Mouse (Mus musculus) limb, embryonic 14.5 days (tissue): Measurements from ENCODE around the gene Aldoc. TPM values are rescaled to one million over a fixed set of nuclear protein-coding genes. Genes with fewer than 3 reads are reported as not detected.

Experiments used
- ATAC-seq: fragments of 200-750 bp; cut with Nextera tagmentation; 2 replicates; pipeline ENCODE4 v1.8.0; 2017; ENCODE audit warnings: low read depth, moderate number of reproducible peaks, moderate TSS enrichment; ENCODE audit not compliant: low FRiP score
- DNase-seq: peaks from one replicate; pipeline ENCODE4 v3.0.0-alpha.2; 2015; ENCODE audit warnings: low spot score
- H3K27ac ChIP-seq: fragments of 300-500 bp; sonication (generic); replicated peaks from 2 replicates; pipeline ENCODE4 v1.5.1; 2014; ENCODE audit warnings: low read depth, mild to moderate bottlenecking, low read length, moderate library complexity, mixed read lengths
- H3K27me3 ChIP-seq: fragments of 300-500 bp; sonication (generic); 2 replicates; pipeline ENCODE4 v1.6.1; 2014; ENCODE audit warnings: low read length, mixed read lengths; ENCODE audit not compliant: control insufficient read depth, insufficient read depth
- H3K36me3 ChIP-seq: fragments of 300-500 bp; sonication (generic); 2 replicates; pipeline ENCODE4 v1.6.1; 2014; ENCODE audit warnings: mild to moderate bottlenecking, low read length, moderate library complexity, mixed read lengths; ENCODE audit not compliant: control insufficient read depth, insufficient read depth
- H3K4me1 ChIP-seq: fragments of 300-500 bp; sonication (generic); 2 replicates; pipeline ENCODE4 v1.6.1; 2014; ENCODE audit warnings: antibody characterized with exemption, low read length, mixed read lengths; ENCODE audit not compliant: control insufficient read depth, insufficient read depth
- H3K4me2 ChIP-seq: fragments of 300-500 bp; sonication (generic); replicated peaks from 2 replicates; pipeline ENCODE4 v1.6.1; 2014; ENCODE audit warnings: low read depth, mild to moderate bottlenecking, low read length, moderate library complexity; ENCODE audit not compliant: severe bottlenecking
- H3K4me3 ChIP-seq: fragments of 300-500 bp; sonication (generic); replicated peaks from 2 replicates; pipeline ENCODE4 v1.5.1; 2014; ENCODE audit warnings: low read length
- H3K9ac ChIP-seq: fragments of 300-500 bp; sonication (generic); 2 replicates; pipeline ENCODE4 v1.6.1; 2014; ENCODE audit warnings: mild to moderate bottlenecking, low read depth, low read length, moderate library complexity; ENCODE audit not compliant: severe bottlenecking
- H3K9me3 ChIP-seq: fragments of 300-500 bp; sonication (generic); 2 replicates; pipeline ENCODE4 v1.6.1; 2016; ENCODE audit warnings: low read length; ENCODE audit not compliant: control insufficient read depth
- POLR2A ChIP-seq: fragments of 200-500 bp; IDR thresholded peaks from 2 replicates; pipeline ENCODE4 v1.8.0; 2012; ENCODE audit warnings: inconsistent platforms, mild to moderate bottlenecking, moderate library complexity, borderline replicate concordance; ENCODE audit not compliant: insufficient read depth, insufficient read length; ENCODE audit errors: extremely low read depth
- WGBS: fragments of 180-500 bp; shearing (Covaris S2); extraction: QIAGEN DNeasy Blood & Tissue Kit; methylation state at CpG from one replicate; pipeline ENCODE4 v1.1.7; 2014; 5-methylcytosine and 5-hydroxymethylcytosine counted together
- polyA plus RNA-seq, 2 experiments: library from polyadenylated mRNA; depleted of rRNA in 1 of 2; stranded (reverse) in 1 of 2; unstranded in 1 of 2; fragments of >200 nt; fragmentation: Nextera tagmentation in 1 of 2; extraction: Ambion mirVana in 1 of 2; gene quantifications; 2 replicates each; pipeline versions ENCODE4 v1.2.1 to v1.2.3; 2012 to 2014

The Aldoc gene
- polyA plus RNA-seq, 2 experiments = 11.3 to 11.9 TPM

GRCm38 (mm10) chr11:78324000-78324785, 1.4 kb downstream of the Aldoc start:
- Histone ChIP-seq H3K4me2 (no peak overlapping the region), H3K27me3 (no peaks in the 10 kb centered on the region), H3K27ac (no peak overlapping the region), H3K9me3 (no peaks in the 10 kb centered on the region), H3K4me1 (peaks cover 20% of the 10 kb centered on the region), H3K36me3 (peaks cover 26% of the 10 kb centered on the region), H3K9ac (no peak overlapping the region), H3K4me3 (no peak overlapping the region)
- WGBS = 88% methylated on average over 15 of the region's 15 CpGs
- TF ChIP-seq POLR2A = no peak
- DNase-seq = no peak
- no peak for ATAC-seq

GRCm38 (mm10) chr11:78324965-78325364, 2.2 kb downstream of the Aldoc start:
- ATAC-seq (no peak), DNase-seq (no peak)
- H3K4me2 ChIP-seq = no peak overlapping the region
- H3K36me3 ChIP-seq = peaks cover 20% of the 10 kb centered on the region
- no peak for TF ChIP-seq POLR2A
- H3K9ac ChIP-seq = no peak overlapping the region
- H3K27ac ChIP-seq = no peak overlapping the region
- peaks cover 20% of the 10 kb centered on the region for H3K4me1 ChIP-seq
- H3K9me3 ChIP-seq = no peaks in the 10 kb centered on the region
- 94% methylated on average over 12 of the region's 12 CpGs for WGBS
- H3K4me3 ChIP-seq = no peak overlapping the region
- H3K27me3 ChIP-seq = no peaks in the 10 kb centered on the region

GRCm38 (mm10) chr11:78327215-78327614, 4.4 kb downstream of the Aldoc start:
- H3K4me3 ChIP-seq = no peak overlapping the region
- H3K9me3 ChIP-seq = no peaks in the 10 kb centered on the region
- H3K27me3 ChIP-seq = no peaks in the 10 kb centered on the region
- 88% methylated on average over 4 of the region's 4 CpGs for WGBS
- ATAC-seq (no peak), DNase-seq (no peak)
- H3K4me1 ChIP-seq = peaks cover 18% of the 10 kb centered on the region
- H3K9ac ChIP-seq = no peak overlapping the region
- no peak overlapping the region for H3K4me2 ChIP-seq
- no peak for TF ChIP-seq POLR2A
- 0 out of 2 replicates have a peak, but pooled peaks cover 2% of the 10 kb centered on the region for H3K36me3 ChIP-seq
- no peak overlapping the region for H3K27ac ChIP-seq

GRCm38 (mm10) chr11:78327634-78328511, 5.1 kb downstream of the Aldoc start, which contains the start of gene Pigs:
Gene Pigs (plus strand): TSS chr11:78328415.
- H3K9me3 ChIP-seq = no peaks in the 10 kb centered on the region
- peaks cover 11% of the 10 kb centered on the region for H3K4me1 ChIP-seq
- 16% methylated on average over 33 of the region's 37 CpGs for WGBS
- H3K4me2 ChIP-seq = peak within 1 kb of the TSS; percentile 77
- H3K27me3 ChIP-seq = no peaks in the 10 kb centered on the region
- peak within 1 kb of the TSS; percentile 64 for H3K4me3 ChIP-seq
- DNase-seq (peak; percentile 95), ATAC-seq (peak; percentile 98)
- H3K27ac ChIP-seq = no peak within 1 kb of the TSS
- peaks cover 8% of the 10 kb centered on the region for H3K36me3 ChIP-seq
- peak within 1 kb of the TSS; percentile 66 for H3K9ac ChIP-seq
- TF ChIP-seq POLR2A = 0 out of 2 replicates have a peak, but pooled peaks have one; percentile 61

- peak overlapping the region; percentile 66 for H3K9ac ChIP-seq
- peaks cover 5% of the 10 kb centered on the region; the same call in 1 of the 2 replicates for H3K4me1 ChIP-seq
- no peaks in the 10 kb centered on the region for H3K27me3 ChIP-seq
- no peak for DNase-seq
- TF ChIP-seq POLR2A = no peak
- no peak overlapping the region for H3K27ac ChIP-seq
- peaks cover 16% of the 10 kb centered on the region for H3K36me3 ChIP-seq
- ATAC-seq = peak; percentile 56; the same call in 1 of the 2 replicates
- H3K4me3 ChIP-seq = peak overlapping the region; percentile 64
- no peaks in the 10 kb centered on the region for H3K9me3 ChIP-seq
- H3K4me2 ChIP-seq = peak overlapping the region; percentile 77
- 2% methylated on average over 23 of the region's 41 CpGs for WGBS
Measured at GRCm38 (mm10) chr11:78328512-78329056, 5.8 kb downstream of the Aldoc start.
